Mouse (Mus musculus): ENCODE results near the gene Cdc37. TPM values are rescaled to one million over a fixed set of nuclear protein-coding genes. Genes with fewer than 3 reads are reported as not detected.

Gene Cdc37
- polyA plus RNA-seq, 1 experiment from 2014 or later = 351 TPM

Other genes with a start within 250 kb of the Cdc37 start
- gene Dnmt1, start 190.1 kb downstream of the Cdc37 start, polyA plus RNA-seq (2015; fragmentation: Nextera tagmentation; extraction: Ambion mirVana) = 96.9 and 108 TPM in 2 replicates
- gene S1pr2, start 173.2 kb downstream of the Cdc37 start, polyA plus RNA-seq (2015; fragmentation: Nextera tagmentation; extraction: Ambion mirVana) = 29.8 and 32.7 TPM in 2 replicates
- gene Mrpl4, start 147.2 kb downstream of the Cdc37 start, polyA plus RNA-seq (2015; fragmentation: Nextera tagmentation; extraction: Ambion mirVana) = 140 and 143 TPM in 2 replicates
- gene Icam1, start 134.0 kb downstream of the Cdc37 start, polyA plus RNA-seq (2015; fragmentation: Nextera tagmentation; extraction: Ambion mirVana) = 10.8 and 13.7 TPM in 2 replicates
- gene Icam4, start 120.6 kb downstream of the Cdc37 start, polyA plus RNA-seq (2015; fragmentation: Nextera tagmentation; extraction: Ambion mirVana) = 2.0 and 2.7 TPM in 2 replicates
- 0.18 and 0.38 TPM in 2 replicates for gene Icam5, start 117.9 kb downstream of the Cdc37 start, polyA plus RNA-seq (2015; fragmentation: Nextera tagmentation; extraction: Ambion mirVana)
- 1.6 and 1.8 TPM in 2 replicates for gene Zglp1, start 82.9 kb downstream of the Cdc37 start, polyA plus RNA-seq (2015; fragmentation: Nextera tagmentation; extraction: Ambion mirVana)
- 0.45 and 0.86 TPM in 2 replicates for gene Gm49373, start 76.9 kb downstream of the Cdc37 start, polyA plus RNA-seq (2015; fragmentation: Nextera tagmentation; extraction: Ambion mirVana)
- 53.9 and 61.0 TPM in 2 replicates for gene Fdx1l, start 76.4 kb downstream of the Cdc37 start, polyA plus RNA-seq (2015; fragmentation: Nextera tagmentation; extraction: Ambion mirVana)
- gene Gm38431, start 58.0 kb downstream of the Cdc37 start, polyA plus RNA-seq (2015; fragmentation: Nextera tagmentation; extraction: Ambion mirVana) = 2.2 and 3.0 TPM in 2 replicates
- gene Raver1, start 58.0 kb downstream of the Cdc37 start, polyA plus RNA-seq (2015; fragmentation: Nextera tagmentation; extraction: Ambion mirVana) = 67.9 and 76.3 TPM in 2 replicates
- 12.7 and 15.5 TPM in 2 replicates for gene Tyk2, start 18.7 kb downstream of the Cdc37 start, polyA plus RNA-seq (2015; fragmentation: Nextera tagmentation; extraction: Ambion mirVana)
- gene Pde4a, start 15.7 kb upstream of the Cdc37 start, polyA plus RNA-seq (2015; fragmentation: Nextera tagmentation; extraction: Ambion mirVana) = 12.6 and 12.7 TPM in 2 replicates
- gene Keap1, start 89.4 kb upstream of the Cdc37 start, polyA plus RNA-seq (2015; fragmentation: Nextera tagmentation; extraction: Ambion mirVana) = 55.1 and 64.2 TPM in 2 replicates
- 0.19 TPM in 1 of 2 replicates, not detected in the other for gene S1pr5, start 98.5 kb upstream of the Cdc37 start, polyA plus RNA-seq (2015; fragmentation: Nextera tagmentation; extraction: Ambion mirVana)
- gene Atg4d, start 115.3 kb upstream of the Cdc37 start, polyA plus RNA-seq (2015; fragmentation: Nextera tagmentation; extraction: Ambion mirVana) = 42.7 and 49.5 TPM in 2 replicates
- 13.8 and 19.8 TPM in 2 replicates for gene Kri1, start 138.0 kb upstream of the Cdc37 start, polyA plus RNA-seq (2015; fragmentation: Nextera tagmentation; extraction: Ambion mirVana)
- gene Cdkn2d, start 141.4 kb upstream of the Cdc37 start, polyA plus RNA-seq (2015; fragmentation: Nextera tagmentation; extraction: Ambion mirVana) = 51.2 and 51.5 TPM in 2 replicates
- gene Ap1m2, start 162.4 kb upstream of the Cdc37 start, polyA plus RNA-seq (2015; fragmentation: Nextera tagmentation; extraction: Ambion mirVana) = 35.9 and 37.1 TPM in 2 replicates
- 85.4 and 97.1 TPM in 2 replicates for gene Slc44a2, start 170.7 kb upstream of the Cdc37 start, polyA plus RNA-seq (2015; fragmentation: Nextera tagmentation; extraction: Ambion mirVana)
- 208 and 221 TPM in 2 replicates for gene Ilf3, start 217.9 kb upstream of the Cdc37 start, polyA plus RNA-seq (2015; fragmentation: Nextera tagmentation; extraction: Ambion mirVana)

Data from kidney, embryonic 15.5 days (tissue).